Mouse (Mus musculus) stomach, embryonic 14.5 days (tissue): ENCODE measurements around the gene Slc43a1. TPM values are rescaled to one million over a fixed set of nuclear protein-coding genes. Genes with fewer than 3 reads are reported as not detected.
A peak's percentile ranks its signal among the peaks of the same experiment; 100 is the strongest.

Experiments used
- ATAC-seq: fragments of 200-750 bp; cut with Nextera tagmentation; 2 replicates; pipeline ENCODE4 v1.8.0; 2017; ENCODE audit warnings: low read depth, moderate TSS enrichment; ENCODE audit not compliant: insufficient number of reproducible peaks, insufficient read depth, low FRiP score
- H3K27ac ChIP-seq: fragments of 300-500 bp; sonication (generic); 2 replicates; pipeline ENCODE4 v1.5.1; 2014; ENCODE audit warnings: mild to moderate bottlenecking, low read length, moderate library complexity, mixed read lengths
- H3K27me3 ChIP-seq: fragments of 300-500 bp; sonication (generic); 2 replicates; pipeline ENCODE4 v1.6.1; 2014; ENCODE audit warnings: low read length, control low read depth, mixed read lengths; ENCODE audit not compliant: control insufficient read depth, insufficient read depth
- H3K36me3 ChIP-seq: fragments of 300-500 bp; sonication (generic); 2 replicates; pipeline ENCODE4 v1.6.1; 2014; ENCODE audit warnings: mild to moderate bottlenecking, control low read depth, low read length, moderate library complexity, mixed read lengths; ENCODE audit not compliant: control insufficient read depth, insufficient read depth
- H3K4me1 ChIP-seq: fragments of 300-500 bp; sonication (generic); 2 replicates; pipeline ENCODE4 v1.6.1; 2014; ENCODE audit warnings: low read length, control low read depth, mixed read lengths; ENCODE audit not compliant: control insufficient read depth, insufficient read depth
- H3K4me2 ChIP-seq: fragments of 300-500 bp; sonication (generic); replicated peaks from 2 replicates; pipeline ENCODE4 v1.6.1; 2014; ENCODE audit warnings: low read depth, low read length, control low read depth
- H3K4me3 ChIP-seq: fragments of 300-500 bp; sonication (generic); 2 replicates; pipeline ENCODE4 v1.5.1; 2014; ENCODE audit warnings: low read depth, low read length, control low read depth
- H3K9ac ChIP-seq: fragments of 300-500 bp; sonication (generic); replicated peaks from 2 replicates; pipeline ENCODE4 v1.6.1; 2014; ENCODE audit warnings: low read depth, mild to moderate bottlenecking, control low read depth, low read length, moderate library complexity, mixed read lengths
- H3K9me3 ChIP-seq: fragments of 300-500 bp; sonication (generic); 2 replicates; pipeline ENCODE4 v1.6.1; 2016; ENCODE audit warnings: low read depth, low read length, control low read depth; ENCODE audit not compliant: control insufficient read depth
- WGBS: fragments of 180-500 bp; shearing (Covaris S2); extraction: QIAGEN DNeasy Blood & Tissue Kit; methylation state at CpG from one replicate; pipeline ENCODE4 v1.1.7; 2014; 5-methylcytosine and 5-hydroxymethylcytosine counted together
- polyA plus RNA-seq: library from polyadenylated mRNA; unstranded; fragments of >200 nt; fragmentation: Nextera tagmentation; extraction: Ambion mirVana; gene quantifications from 2 replicates; pipeline ENCODE4 v1.2.1, GENCODE M21; 2014

Slc43a1 gene
- polyA plus RNA-seq, 1 experiment from 2014 or later: 21.1 TPM

DNA sequence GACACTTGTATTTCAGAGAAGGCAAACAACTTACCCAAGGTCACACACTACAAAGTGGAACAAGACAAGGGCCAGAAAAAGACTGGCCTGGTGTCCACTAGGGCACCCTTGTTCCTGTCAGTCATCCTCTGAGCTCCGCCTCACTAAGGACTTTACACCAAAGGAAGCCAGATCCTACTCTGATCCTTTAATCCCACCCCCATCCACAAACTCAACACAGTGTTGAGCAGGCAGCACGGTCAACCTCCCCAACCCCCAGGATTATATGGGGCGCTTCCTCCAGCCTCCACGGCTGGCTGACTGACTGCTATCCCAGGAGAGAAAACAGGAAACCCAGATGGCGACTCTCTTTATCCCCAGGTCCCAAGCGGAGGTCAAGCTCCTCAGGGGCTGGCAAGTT is 44.4 kb downstream of the Slc43a1 start:
- Histone ChIP-seq H3K9ac (no peak overlapping the region), H3K27ac (no peak overlapping the region), H3K4me3 (peak overlapping the region; percentile 5; the same call in 1 of the 2 replicates), H3K4me2 (peak overlapping the region; percentile 34), H3K27me3 (peaks cover 31% of the 10 kb centered on the region), H3K4me1 (peaks cover 17% of the 10 kb centered on the region), H3K9me3 (no peaks in the 10 kb centered on the region), H3K36me3 (no peaks in the 10 kb centered on the region)
- ATAC-seq: no peak
- 5% methylated on average over 6 of the region's 6 CpGs for WGBS

DNA sequence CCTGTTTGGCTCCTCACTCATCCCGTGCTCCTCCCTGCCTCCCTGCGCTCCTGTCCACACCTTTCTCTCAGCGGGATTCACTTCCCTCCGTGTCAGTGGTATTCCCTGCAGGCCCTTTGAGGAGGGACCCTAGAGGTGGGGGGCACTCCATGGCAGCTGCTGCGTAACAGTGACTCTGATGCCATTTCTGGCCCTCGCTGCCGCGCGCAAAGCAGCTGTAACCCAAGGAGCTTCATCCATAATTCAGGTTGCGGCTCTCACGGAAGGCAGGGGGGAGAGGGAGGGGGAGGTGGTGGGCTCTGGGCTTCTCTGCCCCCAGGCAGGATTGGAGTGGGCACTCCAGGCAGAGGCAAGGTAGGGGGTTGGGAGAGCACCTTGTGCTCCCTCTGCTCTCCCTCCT is 44.9 kb downstream of the Slc43a1 start:
- Histone ChIP-seq H3K36me3 (no peaks in the 10 kb centered on the region), H3K9ac (no peak overlapping the region), H3K27ac (no peak overlapping the region), H3K27me3 (peaks cover 33% of the 10 kb centered on the region), H3K4me2 (0 out of 2 replicates have a peak overlapping the region, but pooled peaks have one; percentile 10), H3K4me3 (no peak overlapping the region), H3K4me1 (peaks cover 17% of the 10 kb centered on the region), H3K9me3 (no peaks in the 10 kb centered on the region)
- ATAC-seq: no peak
- WGBS: 10% methylated on average over 11 of the region's 11 CpGs

DNA sequence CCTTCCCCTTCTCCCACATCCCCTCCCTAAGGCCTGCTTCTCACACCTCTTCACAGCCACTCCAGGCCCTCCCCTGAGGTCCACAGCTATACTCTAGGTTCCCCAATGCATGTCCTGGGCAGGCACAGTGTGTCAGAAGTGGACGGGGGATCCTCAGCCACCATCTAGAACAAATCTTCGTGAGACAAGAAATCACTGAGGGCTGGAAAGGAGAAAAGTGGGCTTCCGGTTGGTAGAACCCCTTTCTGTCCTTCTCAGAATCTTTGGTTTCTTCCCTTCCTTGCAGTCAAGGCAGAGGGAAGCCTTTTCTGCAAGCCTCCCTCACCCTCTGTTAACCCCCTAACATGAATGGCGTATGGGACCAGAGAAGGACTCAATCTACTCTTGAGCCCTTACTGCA is 45.3 kb downstream of the Slc43a1 start:
- Histone ChIP-seq H3K4me1 (peaks cover 19% of the 10 kb centered on the region), H3K36me3 (no peaks in the 10 kb centered on the region), H3K4me2 (no peak overlapping the region), H3K4me3 (no peak overlapping the region), H3K9me3 (no peaks in the 10 kb centered on the region), H3K9ac (no peak overlapping the region), H3K27ac (no peak overlapping the region), H3K27me3 (peaks cover 37% of the 10 kb centered on the region)
- WGBS: 70% methylated on average over 4 of the region's 4 CpGs
- no peak for ATAC-seq

DNA sequence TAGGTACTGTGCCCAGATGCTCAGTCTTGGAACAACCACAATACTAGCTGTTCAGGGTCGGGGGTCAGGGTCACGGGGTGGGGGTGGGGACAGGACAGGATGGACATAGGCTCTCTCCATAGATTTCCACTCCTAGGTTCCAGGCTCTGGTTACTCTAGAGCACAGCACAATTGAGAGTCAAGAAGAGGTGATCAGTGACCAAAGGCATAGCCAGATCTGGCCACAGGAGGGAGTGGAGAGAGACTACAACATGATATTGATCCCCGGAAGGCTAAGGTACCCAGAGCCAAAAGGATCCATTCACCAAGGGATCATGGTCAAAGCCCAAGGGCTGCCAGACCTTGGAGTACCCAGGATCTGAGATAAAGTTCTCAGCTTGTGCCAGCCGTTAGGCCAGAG is 46.0 kb downstream of the Slc43a1 start:
- 49% methylated on average over 4 of the region's 4 CpGs for WGBS
- H3K4me3 ChIP-seq: no peak overlapping the region
- H3K36me3 ChIP-seq: no peaks in the 10 kb centered on the region
- no peaks in the 10 kb centered on the region for H3K9me3 ChIP-seq
- no peak overlapping the region for H3K4me2 ChIP-seq
- peaks cover 21% of the 10 kb centered on the region for H3K4me1 ChIP-seq
- H3K27ac ChIP-seq: no peak overlapping the region
- ATAC-seq: no peak
- H3K9ac ChIP-seq: no peak overlapping the region
- H3K27me3 ChIP-seq: peaks cover 43% of the 10 kb centered on the region

DNA sequence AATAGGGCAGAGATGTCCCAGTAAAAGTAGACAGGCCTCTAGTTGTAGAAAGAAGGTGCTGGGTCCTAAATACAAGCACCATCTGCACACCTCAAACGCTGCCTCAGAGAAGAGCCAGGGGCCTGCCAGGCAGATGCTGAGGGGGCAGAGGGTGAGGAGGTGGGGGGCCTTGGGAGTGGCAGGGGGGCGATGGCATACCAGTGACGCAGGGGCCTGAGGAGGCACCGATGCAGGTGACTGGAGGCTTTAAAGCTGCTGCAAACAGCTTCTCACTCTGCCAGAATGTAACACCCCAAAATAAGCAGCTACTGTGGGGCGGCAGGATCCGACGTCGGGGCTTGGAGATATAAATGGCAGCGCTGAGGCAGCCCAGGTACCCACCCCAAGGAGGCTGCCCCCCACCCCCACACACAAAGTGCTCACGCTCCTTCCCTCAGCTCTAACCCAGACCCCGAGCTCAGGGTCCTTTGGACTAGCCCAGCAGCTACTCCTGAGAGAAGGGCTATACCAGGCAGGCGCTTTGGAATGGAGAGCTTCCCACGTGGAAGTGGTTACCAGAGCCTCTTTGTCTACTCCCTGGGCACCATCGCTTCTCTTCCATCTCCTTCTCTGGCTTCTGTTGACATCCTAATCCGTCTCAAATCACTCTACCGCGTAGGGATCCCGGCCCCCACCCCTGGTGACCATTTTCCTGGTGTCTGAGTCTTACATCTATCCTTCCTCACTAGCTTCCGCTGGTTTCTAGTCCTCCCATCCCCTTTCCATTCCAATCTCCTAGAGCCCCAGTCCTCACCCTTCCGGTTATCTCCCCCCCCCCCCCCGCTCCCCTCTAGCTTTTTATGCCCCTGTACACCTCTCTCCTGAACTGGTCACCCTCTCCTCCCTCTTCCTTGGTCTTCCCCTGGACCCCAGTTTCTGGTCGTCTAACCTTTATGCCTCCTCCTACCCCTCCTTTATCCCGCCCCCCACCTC is 46.7 kb downstream of the Slc43a1 start:
- no peak for ATAC-seq
- Histone ChIP-seq H3K27ac (no peak overlapping the region), H3K4me1 (peaks cover 21% of the 10 kb centered on the region), H3K27me3 (peaks cover 43% of the 10 kb centered on the region), H3K36me3 (no peaks in the 10 kb centered on the region), H3K4me3 (no peak overlapping the region; the same call in 1 of the 2 replicates), H3K9ac (no peak overlapping the region), H3K9me3 (no peaks in the 10 kb centered on the region), H3K4me2 (no peak overlapping the region; the same call in 1 of the 2 replicates)
- 18% methylated on average over 22 of the region's 23 CpGs for WGBS

DNA sequence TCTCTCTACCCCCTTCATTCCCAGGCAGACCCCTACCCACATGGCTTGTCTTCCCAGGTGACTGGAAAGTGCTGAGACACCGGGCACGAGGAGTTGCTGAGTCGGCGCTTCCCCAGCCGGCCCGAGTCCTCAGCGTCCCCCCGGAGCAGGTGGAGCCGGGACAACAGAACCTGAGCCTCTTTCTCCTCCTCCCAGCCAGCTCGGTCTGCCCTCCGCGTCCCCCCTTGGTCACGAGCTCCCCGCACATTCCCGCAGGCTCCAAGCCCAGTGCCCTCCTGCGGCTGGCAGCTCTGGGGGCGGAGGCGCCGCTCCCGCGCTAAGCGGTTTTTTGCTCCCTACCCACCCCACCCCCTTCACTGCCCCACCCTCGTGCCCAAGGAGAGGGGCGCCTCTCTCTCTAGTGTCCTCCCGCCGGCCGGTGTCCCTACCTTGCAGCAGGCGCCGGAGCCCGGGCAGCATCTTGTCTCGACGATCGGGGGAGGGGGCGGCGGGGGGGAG is 47.6 kb downstream of the Slc43a1 start, which contains the start of gene Rtn4rl2:
Rtn4rl2 (minus strand) TSS at position 477 of the 498 bp plus-strand sequence.
- Histone ChIP-seq H3K27me3 (peaks cover 43% of the 10 kb centered on the region), H3K9me3 (no peaks in the 10 kb centered on the region), H3K4me2 (peak within 1 kb of the TSS; percentile 90), H3K9ac (0 out of 2 replicates have a peak within 1 kb of the TSS, but pooled peaks have one; percentile 0), H3K4me3 (peak within 1 kb of the TSS; percentile 58), H3K27ac (no peak within 1 kb of the TSS), H3K4me1 (peaks cover 21% of the 10 kb centered on the region), H3K36me3 (no peaks in the 10 kb centered on the region)
- ATAC-seq: no peak
- WGBS: under 1% methylated on average over 29 of the region's 35 CpGs

DNA sequence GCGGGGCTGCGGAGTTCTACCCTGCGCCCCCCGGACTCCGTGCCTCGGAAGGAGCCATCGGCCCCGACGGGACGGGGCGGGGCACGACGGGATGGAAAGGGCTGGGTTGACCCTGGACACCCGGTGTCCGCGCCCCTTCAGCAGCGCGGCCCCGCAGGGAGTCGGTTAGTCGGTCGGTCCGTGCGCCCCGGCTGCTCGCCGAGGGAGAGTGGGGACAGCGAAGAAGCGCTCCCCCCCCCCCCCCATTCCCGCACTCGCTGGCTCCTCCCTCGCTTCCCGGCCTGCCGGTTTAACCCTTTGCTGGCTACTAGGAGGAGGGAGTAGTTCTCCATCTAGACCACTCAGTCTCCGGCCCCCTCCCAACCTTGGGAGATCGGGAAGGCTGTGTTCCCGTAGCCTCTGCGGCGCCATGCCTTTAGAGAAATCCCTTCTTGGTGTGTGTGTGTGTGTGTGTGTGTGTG is 48.2 kb downstream of the Slc43a1 start:
- H3K9ac ChIP-seq: 0 out of 2 replicates have a peak overlapping the region, but pooled peaks have one; percentile 0

DNA sequence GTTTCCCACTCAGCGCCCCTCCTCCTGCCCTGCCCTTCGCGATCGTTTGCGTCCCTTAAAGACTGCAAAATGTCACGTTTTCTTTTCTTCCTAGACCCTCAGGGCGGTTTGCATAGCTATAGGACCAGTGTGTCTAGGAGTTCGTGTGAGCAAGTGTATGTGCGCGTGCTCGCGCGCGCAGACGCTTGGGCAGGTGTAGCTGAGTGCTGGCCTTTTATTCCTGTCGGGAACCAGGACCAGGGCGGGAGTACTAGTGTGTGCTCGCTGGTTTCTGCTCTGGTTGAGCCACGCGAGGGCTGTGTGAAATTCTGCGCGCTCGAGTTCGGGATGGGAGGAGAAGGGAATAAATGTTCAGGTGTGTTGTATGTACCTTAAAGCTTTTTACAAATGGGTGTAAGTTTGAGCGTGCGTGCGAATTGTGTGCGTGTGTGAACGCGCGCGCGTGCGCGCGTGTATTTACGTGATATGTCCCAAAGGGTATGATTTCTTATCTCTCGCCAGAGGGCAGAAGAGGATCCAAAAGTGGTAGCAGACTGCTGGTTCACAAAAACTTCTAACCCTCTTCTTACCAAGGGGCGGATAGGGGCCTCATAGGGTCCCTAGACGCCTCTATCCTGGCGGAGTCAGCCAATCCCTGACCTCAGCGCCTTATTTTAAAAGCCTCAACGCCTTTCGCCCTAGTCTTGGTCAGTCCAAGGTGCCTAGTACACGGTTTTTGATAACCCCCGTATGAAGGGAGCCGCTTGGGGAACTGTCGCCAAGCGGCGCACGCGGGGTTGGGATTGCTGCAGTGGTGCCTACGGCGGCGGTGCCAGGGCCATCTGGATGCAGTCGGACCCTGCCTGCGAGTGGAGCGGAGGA is 49.0 kb downstream of the Slc43a1 start:
- WGBS: under 1% methylated on average over 58 of the region's 58 CpGs
- Histone ChIP-seq H3K9ac (no peak overlapping the region), H3K4me3 (peak overlapping the region; percentile 58), H3K27ac (no peak overlapping the region), H3K9me3 (no peaks in the 10 kb centered on the region), H3K27me3 (peaks cover 43% of the 10 kb centered on the region), H3K4me1 (peaks cover 21% of the 10 kb centered on the region), H3K4me2 (peak overlapping the region; percentile 90), H3K36me3 (no peaks in the 10 kb centered on the region)
- peak; percentile 24; the same call in 1 of the 2 replicates for ATAC-seq

More for the DNA sequence above, 48.2 kb downstream of the Slc43a1 start:
- ATAC-seq: peak; percentile 21; the same call in 1 of the 2 replicates
- no peak overlapping the region for H3K27ac ChIP-seq
- no peaks in the 10 kb centered on the region for H3K9me3 ChIP-seq
- peak overlapping the region; percentile 58 for H3K4me3 ChIP-seq
- under 1% methylated on average over 25 of the region's 39 CpGs for WGBS
- H3K27me3 ChIP-seq: peaks cover 43% of the 10 kb centered on the region
- H3K36me3 ChIP-seq: no peaks in the 10 kb centered on the region
- peaks cover 21% of the 10 kb centered on the region for H3K4me1 ChIP-seq
- peak overlapping the region; percentile 90 for H3K4me2 ChIP-seq
